Mouse (Mus musculus) kidney, adult 2 months (tissue): Measurements from ENCODE around the gene Mt4.

ENCODE experiments used
- CTCF ChIP-seq: fragments of 200-500 bp; conservative IDR thresholded peaks from 2 replicates; pipeline ENCODE4 v1.5.1; 2011; ENCODE audit warnings: low read depth, mild to moderate bottlenecking, control low read depth, low read length, moderate library complexity, mixed read lengths; ENCODE audit not compliant: insufficient read depth, insufficient read length
- POLR2A ChIP-seq: fragments of 200-500 bp; IDR thresholded peaks from one replicate; pipeline ENCODE4 v1.6.1; 2011; ENCODE audit warnings: low read depth, low read length, control low read depth

GRCm38 (mm10) chr8:94177716-94178390 is 40.9 kb downstream of the Mt4 start:
- TF ChIP-seq CTCF, result no peak
- TF ChIP-seq POLR2A, result no peak
